Mouse (Mus musculus) heart, embryonic 12.5 days (tissue): ENCODE results near the gene Pkig. TPM values are rescaled to one million over a fixed set of nuclear protein-coding genes. Genes with fewer than 3 reads are reported as not detected.

ENCODE experiments used
- ATAC-seq: fragments of 200-750 bp; cut with Nextera tagmentation; 2 replicates; pipeline ENCODE4 v1.8.0; 2017; ENCODE audit warnings: moderate TSS enrichment, moderate library complexity; ENCODE audit not compliant: insufficient number of reproducible peaks, low FRiP score
- H3K27ac ChIP-seq: fragments of 300-500 bp; sonication (generic); 2 replicates; pipeline ENCODE4 v1.5.1; 2016; ENCODE audit warnings: mild to moderate bottlenecking, moderate library complexity; ENCODE audit not compliant: poor library complexity, severe bottlenecking
- H3K27me3 ChIP-seq: fragments of 300-500 bp; sonication (generic); replicated peaks from 2 replicates; pipeline ENCODE4 v1.6.1; 2016; ENCODE audit warnings: mild to moderate bottlenecking, moderate library complexity
- H3K36me3 ChIP-seq: fragments of 300-500 bp; sonication (generic); 2 replicates; pipeline ENCODE4 v1.6.1; 2016; ENCODE audit warnings: mild to moderate bottlenecking, moderate library complexity
- H3K4me1 ChIP-seq: fragments of 300-500 bp; sonication (generic); replicated peaks from 2 replicates; pipeline ENCODE4 v1.6.1; 2016; ENCODE audit warnings: mild to moderate bottlenecking
- H3K4me2 ChIP-seq: fragments of 300-500 bp; sonication (generic); 2 replicates; pipeline ENCODE4 v1.6.1; 2016; ENCODE audit warnings: mild to moderate bottlenecking, moderate library complexity
- H3K4me3 ChIP-seq: fragments of 300-500 bp; sonication (generic); 2 replicates; pipeline ENCODE4 v1.5.1; 2016; ENCODE audit warnings: mild to moderate bottlenecking
- H3K9ac ChIP-seq: fragments of 300-500 bp; sonication (generic); 2 replicates; pipeline ENCODE4 v1.6.1; 2016; ENCODE audit warnings: mild to moderate bottlenecking, moderate library complexity
- H3K9me3 ChIP-seq: fragments of 300-500 bp; sonication (generic); replicated peaks from 2 replicates; pipeline ENCODE4 v1.6.1; 2016; ENCODE audit warnings: mild to moderate bottlenecking, moderate library complexity
- WGBS: fragments of 180-500 bp; shearing (Covaris S2); methylation state at CpG from one replicate; pipeline ENCODE4 v1.1.7; 2016; 5-methylcytosine and 5-hydroxymethylcytosine counted together
- polyA plus RNA-seq: library from polyadenylated mRNA; unstranded; fragments of >200 nt; fragmentation: Nextera tagmentation; extraction: Ambion mirVana; gene quantifications from 2 replicates; pipeline ENCODE4 v1.2.1, GENCODE M21; 2016

Gene Pkig
- 233 and 241 TPM in 2 replicates for polyA plus RNA-seq

- H3K4me2 ChIP-seq, result peak within 1 kb of the TSS; percentile 72
- peak within 1 kb of the TSS; percentile 76 for H3K27ac ChIP-seq
- H3K4me1 ChIP-seq, result peaks cover 41% of the 10 kb centered on the region
- no peaks in the 10 kb centered on the region for H3K9me3 ChIP-seq
- no peaks in the 10 kb centered on the region for H3K27me3 ChIP-seq
- no peaks in the 10 kb centered on the region for H3K36me3 ChIP-seq
- 1% methylated on average over 70 of the region's 71 CpGs for WGBS
- peak within 1 kb of the TSS; percentile 81 for H3K9ac ChIP-seq
- H3K4me3 ChIP-seq, result peak within 1 kb of the TSS; percentile 74
- ATAC-seq, result peak; percentile 91
Observed at GRCm38 (mm10) chr2:163657975-163658886, at the start of gene Pkig. TSS of gene Pkig (plus strand) at chr2:163658386.

DNA sequence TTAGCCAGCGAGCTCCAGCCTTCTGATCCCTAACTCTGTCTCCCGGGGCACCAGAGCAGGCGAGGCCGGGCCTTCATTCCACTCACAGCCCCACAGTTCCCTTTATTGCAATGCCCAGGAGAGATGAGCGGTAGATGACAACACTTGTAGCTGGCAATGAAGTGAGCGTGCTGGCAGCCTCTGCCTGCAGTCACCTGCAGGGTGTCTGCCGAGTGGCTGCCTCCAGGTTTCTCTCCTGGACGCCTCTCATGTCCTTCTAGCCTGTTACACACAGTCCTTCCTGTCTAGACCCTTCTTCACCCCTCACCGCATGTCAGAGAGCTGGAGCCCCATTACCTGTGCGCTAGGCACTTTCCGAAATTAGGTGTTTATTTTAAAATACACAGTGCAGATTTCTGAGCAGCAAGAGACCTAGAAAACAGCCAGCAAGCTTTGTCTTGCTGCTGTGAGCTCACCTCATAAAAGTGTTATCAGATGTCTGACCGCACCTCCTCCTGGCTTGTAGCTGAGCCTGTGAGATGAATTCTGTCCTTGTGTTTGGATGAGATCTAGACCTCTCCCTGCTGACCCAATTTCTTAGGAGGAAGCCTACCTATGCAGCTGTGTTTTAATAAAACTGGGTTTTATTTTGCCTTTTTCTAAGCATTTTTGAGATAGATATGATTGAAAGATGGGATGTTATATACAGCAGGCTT, 48.8 kb upstream of the Pkig start:
- Histone ChIP-seq H3K4me1 (peaks cover 12% of the 10 kb centered on the region), H3K36me3 (peaks cover 56% of the 10 kb centered on the region), H3K27ac (no peak overlapping the region), H3K4me2 (no peak overlapping the region), H3K9ac (no peak overlapping the region), H3K9me3 (peaks cover 4% of the 10 kb centered on the region; the same call in 1 of the 2 replicates), H3K4me3 (no peak overlapping the region), H3K27me3 (no peaks in the 10 kb centered on the region)
- 82% methylated on average over 12 of the region's 12 CpGs for WGBS
- ATAC-seq, result no peak

DNA sequence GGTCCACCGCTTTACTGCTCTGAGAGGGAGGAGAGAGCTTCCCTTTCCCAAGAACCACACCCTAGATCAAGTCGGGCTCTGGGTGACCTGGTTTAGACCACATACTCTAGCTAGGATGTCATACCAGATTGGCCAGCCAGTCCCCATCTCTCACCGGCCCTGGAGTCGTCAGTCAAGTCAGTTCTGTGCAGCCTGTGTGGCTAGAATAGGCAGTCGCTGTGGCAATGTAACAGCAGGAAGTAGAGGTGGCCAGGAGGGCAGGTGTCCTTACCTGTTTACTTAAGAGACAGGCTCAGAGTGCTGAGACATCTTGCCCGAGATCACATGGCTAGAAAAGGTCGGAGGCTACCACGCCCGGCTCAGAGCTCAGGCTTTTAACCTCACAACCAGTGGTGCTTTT, 47.0 kb upstream of the Pkig start:
- no peak overlapping the region for H3K4me2 ChIP-seq
- peaks cover 12% of the 10 kb centered on the region for H3K4me1 ChIP-seq
- no peak for ATAC-seq
- H3K27me3 ChIP-seq, result no peaks in the 10 kb centered on the region
- WGBS, result 79% methylated on average over 9 of the region's 9 CpGs
- no peak overlapping the region for H3K9ac ChIP-seq
- no peak overlapping the region for H3K27ac ChIP-seq
- H3K36me3 ChIP-seq, result peaks cover 73% of the 10 kb centered on the region
- H3K4me3 ChIP-seq, result no peak overlapping the region
- peaks cover 4% of the 10 kb centered on the region; the same call in 1 of the 2 replicates for H3K9me3 ChIP-seq

DNA sequence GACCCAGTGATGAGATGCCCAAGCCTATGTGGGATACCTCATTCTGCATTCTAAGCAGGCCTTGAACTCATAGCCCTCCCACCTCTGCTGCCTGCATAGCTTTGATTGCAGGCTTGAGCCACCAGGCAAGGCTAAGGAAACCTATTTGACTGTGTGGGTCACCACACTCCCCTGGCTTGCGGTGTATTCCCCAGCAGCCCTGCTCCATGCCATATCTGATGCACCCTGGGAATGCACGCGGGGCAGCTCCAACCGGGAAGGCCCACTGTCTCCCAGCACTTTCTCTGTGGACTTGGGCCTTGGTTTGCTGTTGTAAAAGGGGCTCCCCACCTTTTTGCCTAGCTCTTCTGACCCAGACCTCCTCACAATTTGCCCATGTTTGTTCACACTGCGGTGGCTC, 45.0 kb upstream of the Pkig start:
- ATAC-seq, result no peak
- peaks cover 4% of the 10 kb centered on the region; the same call in 1 of the 2 replicates for H3K9me3 ChIP-seq
- H3K4me1 ChIP-seq, result peaks cover under 1% of the 10 kb centered on the region
- H3K4me3 ChIP-seq, result no peak overlapping the region
- peaks cover 81% of the 10 kb centered on the region for H3K36me3 ChIP-seq
- H3K27me3 ChIP-seq, result no peaks in the 10 kb centered on the region
- no peak overlapping the region for H3K27ac ChIP-seq
- H3K9ac ChIP-seq, result no peak overlapping the region
- H3K4me2 ChIP-seq, result no peak overlapping the region
- 96% methylated on average over 5 of the region's 5 CpGs for WGBS

- 93% methylated on average over 4 of the region's 4 CpGs for WGBS
- H3K36me3 ChIP-seq, result peaks cover 87% of the 10 kb centered on the region
- H3K9me3 ChIP-seq, result peaks cover 4% of the 10 kb centered on the region; the same call in 1 of the 2 replicates
- no peak overlapping the region for H3K27ac ChIP-seq
- no peak for ATAC-seq
- H3K27me3 ChIP-seq, result no peaks in the 10 kb centered on the region
- H3K4me2 ChIP-seq, result no peak overlapping the region
- no peak overlapping the region for H3K9ac ChIP-seq
- no peak overlapping the region for H3K4me3 ChIP-seq
- H3K4me1 ChIP-seq, result no peaks in the 10 kb centered on the region
Observed at GRCm38 (mm10) chr2:163613990-163614389, 44.2 kb upstream of the Pkig start.

- Histone ChIP-seq H3K27me3 (no peaks in the 10 kb centered on the region), H3K9ac (no peak overlapping the region), H3K4me2 (no peak overlapping the region), H3K4me1 (no peaks in the 10 kb centered on the region), H3K36me3 (peaks cover 95% of the 10 kb centered on the region), H3K9me3 (peaks cover 4% of the 10 kb centered on the region; the same call in 1 of the 2 replicates), H3K4me3 (no peak overlapping the region), H3K27ac (no peak overlapping the region)
- no peak for ATAC-seq
- 89% methylated on average over 9 of the region's 9 CpGs for WGBS
Observed at GRCm38 (mm10) chr2:163615401-163615800, 42.8 kb upstream of the Pkig start.

- Histone ChIP-seq H3K4me2 (no peak overlapping the region), H3K4me1 (no peaks in the 10 kb centered on the region), H3K36me3 (peaks cover 94% of the 10 kb centered on the region), H3K9me3 (peaks cover 4% of the 10 kb centered on the region; the same call in 1 of the 2 replicates), H3K27ac (no peak overlapping the region), H3K4me3 (no peak overlapping the region), H3K9ac (no peak overlapping the region), H3K27me3 (no peaks in the 10 kb centered on the region)
- ATAC-seq, result no peak
- WGBS, result 87% methylated on average over 4 of the region's 4 CpGs
Observed at GRCm38 (mm10) chr2:163615906-163616651, 42.1 kb upstream of the Pkig start.

GRCm38 (mm10) chr2:163616652-163617227, 41.4 kb upstream of the Pkig start:
- Histone ChIP-seq H3K27me3 (no peaks in the 10 kb centered on the region), H3K9ac (no peak overlapping the region), H3K4me1 (no peaks in the 10 kb centered on the region), H3K36me3 (peaks cover 92% of the 10 kb centered on the region), H3K9me3 (peaks cover 4% of the 10 kb centered on the region; the same call in 1 of the 2 replicates), H3K27ac (no peak overlapping the region), H3K4me3 (no peak overlapping the region), H3K4me2 (no peak overlapping the region)
- ATAC-seq, result no peak
- 82% methylated on average over 3 of the region's 3 CpGs for whole genome bisulfite sequencing

GRCm38 (mm10) chr2:163617232-163617863, 40.8 kb upstream of the Pkig start:
- WGBS, result 75% methylated on average over 3 of the region's 3 CpGs
- no peak for ATAC-seq
- Histone ChIP-seq H3K27ac (no peak overlapping the region), H3K4me2 (no peak overlapping the region), H3K36me3 (peaks cover 92% of the 10 kb centered on the region), H3K4me1 (no peaks in the 10 kb centered on the region), H3K4me3 (no peak overlapping the region), H3K9ac (no peak overlapping the region), H3K9me3 (peaks cover 4% of the 10 kb centered on the region; the same call in 1 of the 2 replicates), H3K27me3 (no peaks in the 10 kb centered on the region)

DNA sequence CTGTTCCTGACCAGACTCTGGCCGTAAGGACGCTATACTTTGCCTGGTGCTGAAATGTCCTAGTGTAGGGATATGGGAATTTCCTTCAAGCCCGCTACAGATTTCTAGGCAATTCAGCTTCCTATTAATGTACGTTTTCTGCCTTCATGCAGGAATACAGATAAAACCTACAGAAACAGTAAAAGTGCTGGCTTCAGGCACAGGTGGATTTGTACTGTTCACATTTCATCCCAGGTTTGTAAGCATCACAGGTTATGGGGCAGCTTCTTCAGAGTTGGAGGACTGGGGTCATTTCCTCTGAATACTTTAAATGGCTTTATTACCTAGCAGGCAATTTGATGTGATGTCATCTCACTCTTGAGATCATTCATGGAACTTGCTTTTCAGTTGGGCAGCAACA, 40.3 kb upstream of the Pkig start:
- peaks cover 96% of the 10 kb centered on the region for H3K36me3 ChIP-seq
- no peak overlapping the region for H3K4me2 ChIP-seq
- no peaks in the 10 kb centered on the region for H3K27me3 ChIP-seq
- H3K4me1 ChIP-seq, result no peaks in the 10 kb centered on the region
- no peak overlapping the region for H3K9ac ChIP-seq
- no peak overlapping the region for H3K4me3 ChIP-seq
- 92% methylated on average over 4 of the region's 4 CpGs for WGBS
- ATAC-seq, result no peak
- peaks cover 4% of the 10 kb centered on the region; the same call in 1 of the 2 replicates for H3K9me3 ChIP-seq
- no peak overlapping the region for H3K27ac ChIP-seq
